Mouse (Mus musculus) forebrain, embryonic 11.5 days (tissue): ENCODE data around the gene Got1. TPM values are rescaled to one million over a fixed set of nuclear protein-coding genes. Genes with fewer than 3 reads are reported as not detected.

Experiments
- ATAC-seq: fragments of 200-750 bp; cut with Nextera tagmentation; replicated peaks from 2 replicates; pipeline ENCODE4 v1.8.0; 2017; ENCODE audit warnings: moderate TSS enrichment; ENCODE audit not compliant: low FRiP score
- DNase-seq: peaks from one replicate; pipeline ENCODE4 v3.0.0-alpha.2; 2017; ENCODE audit warnings: low spot score
- H3K27ac ChIP-seq: fragments of 300-500 bp; sonication (generic); 2 replicates; pipeline ENCODE4 v1.5.1; 2014; ENCODE audit warnings: low read depth, low read length
- H3K27me3 ChIP-seq: fragments of 300-500 bp; sonication (generic); 2 replicates; pipeline ENCODE4 v1.6.1; 2014; ENCODE audit warnings: mild to moderate bottlenecking, low read length, mixed read lengths; ENCODE audit not compliant: control insufficient read depth, insufficient read depth
- H3K36me3 ChIP-seq: fragments of 300-500 bp; sonication (generic); 2 replicates; pipeline ENCODE4 v1.6.1; 2014; ENCODE audit warnings: mild to moderate bottlenecking, low read length, moderate library complexity, mixed read lengths; ENCODE audit not compliant: control insufficient read depth, insufficient read depth
- H3K4me1 ChIP-seq: fragments of 300-500 bp; sonication (generic); replicated peaks from 2 replicates; pipeline ENCODE4 v1.6.1; 2014; ENCODE audit warnings: low read length, mixed read lengths; ENCODE audit not compliant: control insufficient read depth, insufficient read depth
- H3K4me2 ChIP-seq: fragments of 300-500 bp; sonication (generic); 2 replicates; pipeline ENCODE4 v1.6.1; 2014; ENCODE audit warnings: low read depth, mild to moderate bottlenecking, low read length, moderate library complexity, mixed read lengths; ENCODE audit not compliant: severe bottlenecking
- H3K4me3 ChIP-seq: fragments of 300-500 bp; sonication (generic); 2 replicates; pipeline ENCODE4 v1.5.1; 2014; ENCODE audit warnings: low read depth, low read length
- H3K9ac ChIP-seq: fragments of 300-500 bp; sonication (generic); 2 replicates; pipeline ENCODE4 v1.6.1; 2014; ENCODE audit warnings: low read length
- H3K9me3 ChIP-seq: fragments of 300-500 bp; sonication (generic); 2 replicates; pipeline ENCODE4 v1.6.1; 2016; ENCODE audit warnings: low read length, mixed read lengths; ENCODE audit not compliant: control insufficient read depth
- WGBS: fragments of 180-500 bp; shearing (Covaris S2); extraction: QIAGEN DNeasy Blood & Tissue Kit; methylation state at CpG from one replicate; pipeline ENCODE4 v1.1.7; 2014; 5-methylcytosine and 5-hydroxymethylcytosine counted together
- polyA plus RNA-seq: library from polyadenylated mRNA; unstranded; fragments of >200 nt; fragmentation: Nextera tagmentation; extraction: Ambion mirVana; gene quantifications from 2 replicates; pipeline ENCODE4 v1.2.1, GENCODE M21; 2014

The Got1 gene
- polyA plus RNA-seq, 1 experiment from 2014 or later: 45.5 TPM

DNA sequence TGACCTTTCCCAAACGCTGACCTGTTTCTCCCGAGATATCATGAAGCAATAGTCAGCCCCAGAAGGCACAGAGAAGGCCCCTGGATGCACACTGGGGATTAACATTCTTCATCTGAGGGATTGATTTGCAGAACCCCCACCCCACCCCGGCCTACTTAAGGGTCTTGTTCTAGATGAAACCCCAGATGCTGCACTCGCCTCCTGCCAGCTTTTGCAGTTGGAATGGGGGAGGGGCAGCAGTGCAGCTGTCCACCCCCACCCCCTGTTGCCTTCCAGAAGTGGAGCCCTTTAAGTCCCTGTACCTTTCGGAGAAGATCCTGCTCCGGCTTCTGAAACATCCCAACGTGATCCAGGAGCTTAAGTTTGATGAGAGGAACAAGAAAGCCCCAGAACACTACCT is 55.1 kb downstream of the Got1 start:
- WGBS: 59% methylated on average over 7 of the region's 7 CpGs
- ATAC-seq: no peak
- Histone ChIP-seq H3K4me2 (no peak overlapping the region), H3K36me3 (no peaks in the 10 kb centered on the region), H3K4me3 (no peak overlapping the region), H3K9ac (no peak overlapping the region), H3K27me3 (no peaks in the 10 kb centered on the region), H3K9me3 (no peaks in the 10 kb centered on the region), H3K27ac (no peak overlapping the region), H3K4me1 (no peaks in the 10 kb centered on the region)
- DNase-seq: no peak

DNA sequence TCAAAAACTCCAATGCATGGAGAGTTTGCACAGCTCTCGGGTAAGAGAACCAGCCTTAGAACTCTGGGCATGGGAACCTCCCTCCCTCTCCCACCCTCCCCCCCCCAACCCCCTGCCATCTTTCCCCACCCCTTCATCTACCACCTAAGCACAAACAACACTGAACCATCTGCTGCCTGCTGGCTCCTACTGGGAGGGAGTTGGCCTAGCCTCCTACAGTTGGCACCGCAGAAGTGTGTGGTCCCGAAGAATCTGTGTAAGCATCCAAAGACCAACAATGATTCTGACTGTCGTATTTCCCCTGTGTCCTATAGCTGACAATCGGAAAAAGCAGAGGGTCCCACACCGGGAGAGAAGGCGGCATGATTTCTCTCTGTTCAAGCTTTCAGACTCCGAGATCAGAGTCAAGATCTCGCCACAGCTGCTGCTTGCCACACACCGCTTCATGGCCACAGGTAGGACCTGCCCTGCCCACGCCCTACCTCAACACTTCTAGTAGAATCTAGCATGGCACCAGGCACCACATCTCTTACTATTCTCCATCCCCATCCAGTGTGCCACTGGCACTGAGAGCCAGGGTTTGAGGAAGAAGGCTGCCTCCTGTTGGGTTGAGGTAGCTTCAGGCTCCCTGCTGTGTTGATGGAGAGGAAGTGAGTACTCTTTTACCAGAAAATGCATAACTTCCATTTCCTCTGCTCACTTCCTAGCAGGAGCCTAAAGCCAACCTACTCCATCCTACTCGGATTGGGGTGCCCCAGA is 56.3 kb downstream of the Got1 start:
- H3K9ac ChIP-seq: no peak overlapping the region
- H3K36me3 ChIP-seq: no peaks in the 10 kb centered on the region
- H3K27ac ChIP-seq: no peak overlapping the region
- no peaks in the 10 kb centered on the region for H3K27me3 ChIP-seq
- DNase-seq: no peak
- WGBS: 89% methylated on average over 12 of the region's 12 CpGs
- no peaks in the 10 kb centered on the region for H3K9me3 ChIP-seq
- no peaks in the 10 kb centered on the region for H3K4me1 ChIP-seq
- ATAC-seq: no peak
- no peak overlapping the region for H3K4me2 ChIP-seq
- H3K4me3 ChIP-seq: no peak overlapping the region

DNA sequence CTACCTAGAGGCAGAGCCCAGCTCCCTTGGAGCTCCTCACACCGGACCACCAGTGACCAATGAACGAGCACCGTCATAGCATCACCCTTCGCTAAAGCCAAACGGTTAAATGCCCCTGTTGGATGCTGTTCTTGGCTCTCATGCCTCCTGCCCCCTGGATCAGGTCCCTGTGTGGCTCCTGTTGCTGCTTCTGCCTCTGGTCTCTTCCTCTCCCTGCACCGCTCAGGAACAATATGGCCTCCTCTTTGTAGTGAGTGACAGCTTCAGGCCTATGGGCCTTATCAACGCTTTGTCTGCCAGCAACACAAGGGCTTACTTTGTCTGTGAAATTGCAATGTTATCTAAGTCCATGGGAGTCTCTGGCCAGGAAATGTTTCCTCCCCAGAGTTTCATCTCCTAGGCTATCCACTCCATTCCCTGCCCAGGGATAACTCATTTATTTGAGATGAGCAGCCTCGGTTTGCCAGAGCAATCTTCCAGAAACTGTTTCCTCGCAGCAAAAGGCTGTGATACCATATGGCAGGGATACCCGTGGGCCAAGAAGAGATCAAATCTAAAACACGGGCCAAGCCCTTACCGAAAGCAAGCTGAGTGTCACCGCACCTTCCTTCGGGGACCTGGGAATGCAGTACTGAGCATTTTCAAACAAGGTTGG is 58.7 kb downstream of the Got1 start:
- no peak for DNase-seq
- no peak overlapping the region for H3K27ac ChIP-seq
- H3K9me3 ChIP-seq: no peaks in the 10 kb centered on the region
- H3K9ac ChIP-seq: no peak overlapping the region
- no peaks in the 10 kb centered on the region for H3K4me1 ChIP-seq
- no peak overlapping the region for H3K4me2 ChIP-seq
- H3K4me3 ChIP-seq: no peak overlapping the region
- 92% methylated on average over 14 of the region's 14 CpGs for WGBS
- no peaks in the 10 kb centered on the region for H3K36me3 ChIP-seq
- no peaks in the 10 kb centered on the region for H3K27me3 ChIP-seq
- no peak for ATAC-seq

DNA sequence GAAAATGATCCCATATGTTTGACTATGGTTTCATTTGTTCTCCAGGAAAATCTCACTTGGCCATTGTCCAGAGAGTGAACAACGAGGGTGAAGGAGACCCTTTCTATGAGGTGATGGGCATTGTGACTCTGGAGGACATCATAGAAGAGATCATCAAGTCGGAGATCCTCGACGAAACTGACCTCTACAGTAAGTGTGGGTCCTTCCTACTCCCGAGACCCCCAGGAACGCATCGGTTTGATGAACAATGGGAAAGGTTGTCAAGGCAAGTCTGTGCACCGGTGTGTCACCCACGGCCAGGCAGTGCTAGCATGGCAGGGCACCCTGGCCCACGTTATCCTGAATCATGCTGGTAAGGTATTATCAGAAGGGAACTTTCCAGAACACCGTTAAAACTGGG is 59.3 kb downstream of the Got1 start:
- no peaks in the 10 kb centered on the region for H3K36me3 ChIP-seq
- DNase-seq: no peak
- H3K4me2 ChIP-seq: no peak overlapping the region
- no peaks in the 10 kb centered on the region for H3K27me3 ChIP-seq
- no peak overlapping the region for H3K9ac ChIP-seq
- no peaks in the 10 kb centered on the region for H3K4me1 ChIP-seq
- ATAC-seq: no peak
- no peak overlapping the region for H3K4me3 ChIP-seq
- WGBS: 92% methylated on average over 11 of the region's 11 CpGs
- no peaks in the 10 kb centered on the region for H3K9me3 ChIP-seq
- no peak overlapping the region for H3K27ac ChIP-seq

DNA sequence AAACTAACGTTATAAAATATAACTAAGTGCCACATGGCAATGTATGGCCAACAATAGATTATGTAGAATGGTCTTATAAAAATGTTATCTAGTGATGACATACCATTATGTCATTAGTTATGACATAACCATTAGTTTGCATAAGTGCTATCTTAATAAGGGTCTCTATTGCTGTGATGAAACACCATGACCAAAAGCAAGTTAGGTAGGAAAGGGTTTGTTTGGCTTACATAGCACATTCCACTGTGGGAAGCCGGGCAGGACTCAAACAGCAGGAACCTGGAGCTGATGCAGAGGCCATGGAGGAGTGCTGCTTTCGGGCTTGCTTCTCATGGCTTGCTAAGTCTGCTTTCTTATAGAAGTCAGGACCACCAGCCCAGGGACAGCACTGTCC is 60.1 kb downstream of the Got1 start:
- 86% methylated on average over 3 of the region's 3 CpGs for WGBS

DNA sequence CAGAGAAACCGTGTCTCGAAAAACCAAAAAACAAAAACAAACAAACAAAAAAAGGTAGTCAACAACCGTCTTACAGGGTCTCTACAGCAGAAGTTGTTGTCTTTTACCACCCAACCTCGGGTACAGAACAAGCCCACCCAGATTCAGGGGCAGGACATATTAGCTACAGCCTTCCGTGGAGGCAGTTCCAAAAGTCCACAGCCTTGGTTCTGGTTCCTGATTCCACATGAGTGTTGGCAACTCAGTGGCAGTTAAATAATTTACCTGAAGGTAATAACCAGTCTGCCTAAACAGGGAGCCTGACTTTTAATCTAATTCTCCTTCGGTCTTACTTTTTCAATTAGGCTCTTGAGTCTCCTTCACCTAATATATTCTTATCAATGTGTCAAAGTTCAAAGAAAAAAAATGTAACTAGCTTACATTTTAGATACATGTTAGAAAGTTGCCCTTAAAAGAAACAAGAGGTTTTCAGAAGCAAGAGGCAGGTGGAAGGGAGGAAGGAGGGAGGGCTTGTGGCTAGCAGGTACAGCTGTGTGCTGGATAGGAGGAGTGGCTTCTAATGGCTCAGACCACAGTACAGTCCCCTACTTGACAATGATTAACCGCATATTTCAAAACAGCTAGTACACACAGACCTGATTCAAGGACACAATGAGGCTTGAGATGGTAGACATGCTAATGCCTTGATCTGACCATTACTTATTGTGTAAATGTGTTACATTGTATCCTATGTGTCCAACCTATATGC is 60.7 kb downstream of the Got1 start:
- no peaks in the 10 kb centered on the region for H3K9me3 ChIP-seq
- ATAC-seq (no peak), DNase-seq (no peak)
- no peak overlapping the region for H3K27ac ChIP-seq
- H3K27me3 ChIP-seq: no peaks in the 10 kb centered on the region
- H3K4me3 ChIP-seq: no peak overlapping the region
- 88% methylated on average over 7 of the region's 7 CpGs for WGBS
- no peak overlapping the region for H3K4me2 ChIP-seq
- H3K4me1 ChIP-seq: no peaks in the 10 kb centered on the region
- no peak overlapping the region for H3K9ac ChIP-seq
- H3K36me3 ChIP-seq: no peaks in the 10 kb centered on the region

More for the DNA sequence above, 60.1 kb downstream of the Got1 start:
- ATAC-seq (no peak), DNase-seq (no peak)
- Histone ChIP-seq H3K36me3 (no peaks in the 10 kb centered on the region), H3K9ac (no peak overlapping the region), H3K27me3 (no peaks in the 10 kb centered on the region), H3K4me1 (no peaks in the 10 kb centered on the region), H3K27ac (no peak overlapping the region), H3K4me3 (no peak overlapping the region), H3K4me2 (no peak overlapping the region), H3K9me3 (no peaks in the 10 kb centered on the region)

DNA sequence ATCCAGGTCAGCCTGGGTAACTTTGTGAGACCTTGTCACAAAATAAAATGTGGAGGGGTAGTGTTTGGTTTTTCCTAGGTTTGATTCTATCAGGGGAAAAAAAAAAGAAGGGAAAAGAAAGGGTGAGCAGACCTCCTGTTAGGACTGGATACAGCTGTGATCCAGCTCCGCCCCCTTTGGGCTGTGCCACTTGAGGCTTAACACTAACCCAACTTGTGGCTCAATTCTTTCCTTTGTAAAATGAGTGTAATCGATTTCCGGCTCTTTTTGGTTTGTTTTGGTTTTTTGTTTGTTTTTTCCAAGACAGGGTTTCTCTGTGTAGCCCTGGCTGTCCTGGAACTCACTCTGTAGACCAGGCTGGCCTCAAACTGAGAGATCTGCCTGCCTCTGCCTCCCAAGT is 62.3 kb downstream of the Got1 start:
- no peaks in the 10 kb centered on the region for H3K9me3 ChIP-seq
- 85% methylated on average over 3 of the region's 3 CpGs for WGBS
- H3K27ac ChIP-seq: no peak overlapping the region
- H3K36me3 ChIP-seq: no peaks in the 10 kb centered on the region
- no peaks in the 10 kb centered on the region for H3K4me1 ChIP-seq
- no peak overlapping the region for H3K4me3 ChIP-seq
- H3K4me2 ChIP-seq: no peak overlapping the region
- no peak for ATAC-seq
- no peak for DNase-seq
- H3K27me3 ChIP-seq: no peaks in the 10 kb centered on the region
- H3K9ac ChIP-seq: no peak overlapping the region

DNA sequence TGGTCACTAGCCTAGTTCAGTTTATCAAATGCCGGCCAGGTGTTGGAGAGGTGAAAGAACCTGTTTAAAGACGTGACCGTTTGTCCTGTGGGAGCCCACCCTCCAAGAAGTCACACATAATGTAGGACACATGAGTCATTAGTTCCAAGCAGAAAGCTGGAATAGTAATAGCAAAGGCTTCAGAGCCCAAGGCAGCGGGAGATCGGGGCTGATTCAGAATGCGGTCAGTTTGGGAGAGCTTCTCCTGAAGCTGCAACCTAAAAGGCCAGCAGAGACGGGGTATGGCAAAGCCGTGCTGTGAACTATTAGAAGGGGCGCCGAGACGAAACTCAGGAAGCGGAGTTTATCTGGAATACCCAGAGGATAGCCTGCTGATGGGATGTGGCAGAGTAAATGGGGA is 63.9 kb downstream of the Got1 start:
- H3K9ac ChIP-seq: no peak overlapping the region
- WGBS: 89% methylated on average over 12 of the region's 12 CpGs

More for the DNA sequence above, 63.9 kb downstream of the Got1 start:
- H3K9me3 ChIP-seq: no peaks in the 10 kb centered on the region
- no peaks in the 10 kb centered on the region for H3K27me3 ChIP-seq
- no peak for ATAC-seq
- H3K36me3 ChIP-seq: no peaks in the 10 kb centered on the region
- no peaks in the 10 kb centered on the region for H3K4me1 ChIP-seq
- H3K27ac ChIP-seq: no peak overlapping the region
- no peak overlapping the region for H3K4me3 ChIP-seq
- DNase-seq: no peak
- no peak overlapping the region for H3K4me2 ChIP-seq
